Mouse (Mus musculus) MEL (cell line): ENCODE data around the gene Nol12.

ENCODE experiments used
- CTCF ChIP-seq, 3 experiments: IDR thresholded peaks in 2 of 3; conservative IDR thresholded peaks in 1 of 3; 2 replicates each; pipeline ENCODE4 v1.5.1; 2011 to 2012; ENCODE audit warnings: low read length in 3 of 3, low read depth in 2 of 3, mild to moderate bottlenecking in 2 of 3, improper control_type of control experiment in 1 of 3, inconsistent platforms in 1 of 3, mixed read lengths in 1 of 3, moderate library complexity in 1 of 3; ENCODE audit not compliant: control insufficient read depth in 1 of 3, insufficient read depth in 1 of 3, poor library complexity in 1 of 3, severe bottlenecking in 1 of 3
- ZC3H11A ChIP-seq: IDR thresholded peaks from 2 replicates; pipeline ENCODE4 v1.6.1; 2012; ENCODE audit warnings: low read depth, mild to moderate bottlenecking, inconsistent platforms, low read length, improper control_type of control experiment

- TF ChIP-seq CTCF (IDR thresholded peaks at IDR 0.05 in 2 of 3, conservative IDR thresholded peaks at IDR 0.05 in 1 of 3; ENCODE audit: control insufficient read depth in 1 of 3, insufficient read depth in 1 of 3, low read depth in 2 of 3, low read length in 3 of 3, poor library complexity in 1 of 3, severe bottlenecking in 1 of 3): peak in 1 of 3 experiments; percentile 12; a peak in 2 of 6 replicates
- no peak; the same call in 1 of the 2 replicates for TF ChIP-seq ZC3H11A
Observed at GRCm38 (mm10) chr15:78922700-78923099, 12.0 kb upstream of the Nol12 start.
